Mouse (Mus musculus) midbrain, embryonic 13.5 days (tissue): ENCODE measurements at regions not wholly inside any gene's neighbourhood (a gene's known extent, or its start where the extent isn't known, plus 50 kb on each side); places are given as distances from the start of the nearest gene placed in this dataset.

Experiments used
- ATAC-seq: fragments of 200-750 bp; cut with Nextera tagmentation; 2 replicates; pipeline ENCODE4 v1.8.0; 2017; ENCODE audit warnings: mild to moderate bottlenecking, moderate TSS enrichment, moderate library complexity
- H3K27ac ChIP-seq: fragments of 300-500 bp; sonication (generic); 2 replicates; pipeline ENCODE4 v1.5.1; 2015; ENCODE audit warnings: inconsistent platforms, mild to moderate bottlenecking, moderate library complexity
- H3K27me3 ChIP-seq: fragments of 300-500 bp; sonication (generic); 2 replicates; pipeline ENCODE4 v1.6.1; 2015; ENCODE audit warnings: mild to moderate bottlenecking, inconsistent platforms
- H3K36me3 ChIP-seq: fragments of 300-500 bp; sonication (generic); 2 replicates; pipeline ENCODE4 v1.6.1; 2015; ENCODE audit warnings: mild to moderate bottlenecking, inconsistent platforms
- H3K4me1 ChIP-seq: fragments of 300-500 bp; sonication (generic); replicated peaks from 2 replicates; pipeline ENCODE4 v1.6.1; 2015; ENCODE audit warnings: inconsistent platforms
- H3K4me2 ChIP-seq: fragments of 300-500 bp; sonication (generic); replicated peaks from 2 replicates; pipeline ENCODE4 v1.6.1; 2015; ENCODE audit warnings: moderate library complexity, mild to moderate bottlenecking, inconsistent platforms
- H3K4me3 ChIP-seq: fragments of 300-500 bp; sonication (generic); replicated peaks from 2 replicates; pipeline ENCODE4 v1.5.1; 2015; ENCODE audit warnings: mild to moderate bottlenecking, inconsistent platforms
- H3K9ac ChIP-seq: fragments of 300-500 bp; sonication (generic); replicated peaks from 2 replicates; pipeline ENCODE4 v1.6.1; 2015; ENCODE audit warnings: mild to moderate bottlenecking, inconsistent platforms
- H3K9me3 ChIP-seq: fragments of 300-500 bp; sonication (generic); 2 replicates; pipeline ENCODE4 v1.6.1; 2016; ENCODE audit warnings: mild to moderate bottlenecking, inconsistent platforms
- WGBS: fragments of 180-500 bp; shearing (Covaris S2); methylation state at CpG from one replicate; pipeline ENCODE4 v1.1.7; 2015; 5-methylcytosine and 5-hydroxymethylcytosine counted together

DNA sequence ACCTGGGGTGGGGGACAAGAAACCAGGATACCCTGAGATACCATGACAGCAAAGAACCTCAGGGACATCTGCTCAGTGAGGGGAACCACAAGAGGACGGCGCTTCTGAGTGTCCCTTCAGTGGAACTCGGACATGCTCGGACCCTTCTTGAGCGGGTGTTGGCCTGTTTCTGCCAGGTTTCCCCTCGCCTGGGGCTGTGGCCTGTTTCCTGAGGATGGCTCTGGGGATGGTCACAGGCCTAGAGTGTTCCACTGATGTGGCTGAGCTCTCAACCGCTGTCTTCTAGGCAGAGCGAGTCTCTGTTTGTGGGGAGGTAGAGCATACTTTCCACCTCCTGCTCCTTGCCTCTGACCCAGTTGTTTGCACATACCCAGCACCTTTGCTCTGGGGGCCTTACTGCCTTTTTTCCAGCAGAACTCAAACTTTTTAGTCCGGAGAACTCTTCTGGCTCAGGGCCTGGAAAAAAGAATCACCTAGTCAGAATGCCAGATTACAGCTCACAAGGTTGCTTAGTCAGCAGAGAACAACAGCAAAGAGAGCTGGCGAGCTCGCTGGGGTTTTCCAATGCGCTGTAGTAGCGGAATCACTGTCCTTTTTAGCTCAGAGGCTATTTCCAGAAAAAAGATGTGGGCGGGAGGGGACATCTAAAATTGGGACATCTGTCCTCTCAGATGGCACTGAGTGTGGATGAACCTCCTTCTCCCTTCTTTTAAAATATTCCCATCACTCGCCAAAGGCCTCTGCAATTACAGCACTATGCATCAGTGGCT is 65.3 kb downstream of the Med10 start:
- H3K9ac ChIP-seq, result no peak overlapping the region

DNA sequence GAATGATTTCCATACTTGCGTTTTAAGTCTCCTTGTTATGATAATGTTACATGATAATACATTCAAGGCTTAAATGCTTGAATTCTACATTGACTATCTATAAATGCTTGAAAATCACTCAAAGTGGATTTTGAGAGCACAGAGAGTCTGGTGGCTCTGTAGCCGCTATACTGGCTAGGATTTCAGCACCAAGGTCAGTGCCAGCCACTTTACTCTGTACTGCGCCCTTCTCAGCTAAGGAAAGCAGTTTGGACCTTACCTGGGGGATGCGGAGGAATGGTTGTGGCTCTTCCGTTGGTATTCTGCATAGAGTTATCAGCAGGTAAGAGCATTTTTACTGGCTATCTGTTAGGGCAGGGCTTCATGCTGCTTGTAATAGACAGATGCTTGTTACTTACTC is 94.3 kb downstream of the Med10 start:
- H3K9me3 ChIP-seq, result no peaks in the 10 kb centered on the region
- 27% methylated on average over 5 of the region's 5 CpGs for WGBS
- H3K4me1 ChIP-seq, result no peaks in the 10 kb centered on the region
- no peak overlapping the region for H3K4me2 ChIP-seq
- H3K36me3 ChIP-seq, result no peaks in the 10 kb centered on the region
- ATAC-seq, result no peak
- no peaks in the 10 kb centered on the region for H3K27me3 ChIP-seq
- no peak overlapping the region for H3K27ac ChIP-seq
- H3K9ac ChIP-seq, result no peak overlapping the region
- H3K4me3 ChIP-seq, result no peak overlapping the region

More for the DNA sequence above, 65.3 kb downstream of the Med10 start:
- Histone ChIP-seq H3K36me3 (no peaks in the 10 kb centered on the region), H3K4me1 (no peaks in the 10 kb centered on the region), H3K9me3 (no peaks in the 10 kb centered on the region), H3K27me3 (no peaks in the 10 kb centered on the region), H3K27ac (no peak overlapping the region), H3K4me3 (no peak overlapping the region), H3K4me2 (no peak overlapping the region)
- no peak for ATAC-seq
- 88% methylated on average over 15 of the region's 15 CpGs for WGBS

DNA sequence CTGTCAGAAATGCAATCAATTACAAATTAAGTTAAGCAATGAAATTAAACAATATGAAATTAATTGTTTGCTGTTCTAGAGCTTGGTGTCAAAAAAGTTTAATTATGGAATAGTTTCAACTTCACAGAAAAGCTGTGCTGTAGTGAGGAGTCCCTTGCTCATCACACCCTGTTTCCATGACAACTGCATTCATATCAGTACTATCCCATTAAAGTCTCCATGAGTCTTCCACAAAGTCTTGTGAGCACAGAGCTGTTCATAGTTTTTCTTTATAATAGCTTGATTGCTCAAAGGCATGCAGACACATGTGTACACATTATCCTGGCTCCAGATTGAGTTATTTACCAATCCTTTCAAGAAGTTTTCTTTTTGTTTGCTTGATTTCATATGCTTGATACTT is 98.9 kb downstream of the Med10 start:
- Histone ChIP-seq H3K36me3 (no peaks in the 10 kb centered on the region), H3K9ac (no peak overlapping the region), H3K9me3 (no peaks in the 10 kb centered on the region), H3K27ac (no peak overlapping the region), H3K4me1 (no peaks in the 10 kb centered on the region), H3K27me3 (no peaks in the 10 kb centered on the region), H3K4me3 (no peak overlapping the region), H3K4me2 (no peak overlapping the region)
- no peak for ATAC-seq

DNA sequence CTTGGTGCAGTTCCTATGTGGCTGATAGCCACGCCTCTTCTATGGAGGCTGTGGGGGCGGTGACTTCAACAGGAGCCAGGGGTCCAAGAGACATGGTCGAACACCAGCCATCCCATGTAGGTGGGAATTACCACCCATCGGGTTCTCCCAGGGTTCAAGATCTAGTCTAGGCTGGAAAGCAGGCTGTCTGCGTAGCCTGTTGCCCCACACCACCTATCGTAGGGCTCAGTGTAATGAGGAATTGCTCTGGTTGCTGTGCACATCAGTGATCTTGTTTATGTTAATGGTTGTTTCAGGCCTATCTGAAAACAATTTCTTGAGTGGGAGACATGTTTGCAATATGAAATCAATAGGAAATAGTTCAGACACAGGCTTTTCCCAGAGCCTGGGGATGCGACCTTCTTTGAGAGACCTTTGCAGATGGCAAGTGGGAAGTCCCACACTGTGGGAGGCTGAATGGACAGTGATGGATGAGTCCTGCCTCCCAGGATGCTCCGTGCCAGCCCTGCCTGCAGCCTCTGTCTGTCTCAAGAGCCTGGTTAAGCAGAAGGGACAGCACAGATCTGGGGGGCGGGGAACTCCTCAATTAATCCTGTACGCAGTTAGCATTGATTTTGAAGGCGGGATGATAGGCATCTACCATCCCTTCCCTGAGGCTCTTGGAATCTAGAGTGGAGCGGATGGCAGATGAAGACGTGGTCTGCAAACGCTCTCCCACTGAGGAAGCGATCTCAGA is 104.8 kb downstream of the Med10 start:
- no peaks in the 10 kb centered on the region for H3K27me3 ChIP-seq
- no peaks in the 10 kb centered on the region for H3K36me3 ChIP-seq
- WGBS, result 73% methylated on average over 15 of the region's 15 CpGs
- H3K4me3 ChIP-seq, result no peak overlapping the region
- no peaks in the 10 kb centered on the region for H3K4me1 ChIP-seq
- no peak overlapping the region for H3K4me2 ChIP-seq
- H3K9ac ChIP-seq, result no peak overlapping the region
- ATAC-seq, result no peak
- no peak overlapping the region for H3K27ac ChIP-seq
- no peaks in the 10 kb centered on the region for H3K9me3 ChIP-seq

DNA sequence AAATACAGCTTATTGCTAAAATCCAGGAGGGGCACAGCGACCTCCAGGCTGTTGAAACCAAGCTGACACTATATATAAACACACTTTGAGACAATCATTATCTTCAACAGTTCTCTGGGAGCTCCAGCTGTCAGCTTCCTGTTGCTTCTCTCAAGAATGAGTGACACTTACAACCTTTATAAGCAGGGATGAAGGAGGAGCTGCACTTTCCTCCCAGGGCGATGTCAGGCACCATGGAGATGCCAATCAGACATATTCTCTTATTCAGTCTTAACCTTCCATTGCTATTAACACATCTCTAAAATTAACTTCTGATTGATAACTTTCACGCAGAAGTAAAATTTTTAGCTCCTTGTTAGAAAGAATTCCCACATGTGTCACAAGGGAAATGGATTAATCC is 113.6 kb downstream of the Med10 start:
- no peak overlapping the region for H3K4me3 ChIP-seq
- no peaks in the 10 kb centered on the region for H3K9me3 ChIP-seq
- H3K4me1 ChIP-seq, result no peaks in the 10 kb centered on the region
- no peaks in the 10 kb centered on the region for H3K27me3 ChIP-seq
- no peak overlapping the region for H3K27ac ChIP-seq
- ATAC-seq, result no peak
- WGBS, result 73% methylated on average over 3 of the region's 3 CpGs
- H3K36me3 ChIP-seq, result no peaks in the 10 kb centered on the region
- no peak overlapping the region for H3K9ac ChIP-seq
- H3K4me2 ChIP-seq, result no peak overlapping the region

DNA sequence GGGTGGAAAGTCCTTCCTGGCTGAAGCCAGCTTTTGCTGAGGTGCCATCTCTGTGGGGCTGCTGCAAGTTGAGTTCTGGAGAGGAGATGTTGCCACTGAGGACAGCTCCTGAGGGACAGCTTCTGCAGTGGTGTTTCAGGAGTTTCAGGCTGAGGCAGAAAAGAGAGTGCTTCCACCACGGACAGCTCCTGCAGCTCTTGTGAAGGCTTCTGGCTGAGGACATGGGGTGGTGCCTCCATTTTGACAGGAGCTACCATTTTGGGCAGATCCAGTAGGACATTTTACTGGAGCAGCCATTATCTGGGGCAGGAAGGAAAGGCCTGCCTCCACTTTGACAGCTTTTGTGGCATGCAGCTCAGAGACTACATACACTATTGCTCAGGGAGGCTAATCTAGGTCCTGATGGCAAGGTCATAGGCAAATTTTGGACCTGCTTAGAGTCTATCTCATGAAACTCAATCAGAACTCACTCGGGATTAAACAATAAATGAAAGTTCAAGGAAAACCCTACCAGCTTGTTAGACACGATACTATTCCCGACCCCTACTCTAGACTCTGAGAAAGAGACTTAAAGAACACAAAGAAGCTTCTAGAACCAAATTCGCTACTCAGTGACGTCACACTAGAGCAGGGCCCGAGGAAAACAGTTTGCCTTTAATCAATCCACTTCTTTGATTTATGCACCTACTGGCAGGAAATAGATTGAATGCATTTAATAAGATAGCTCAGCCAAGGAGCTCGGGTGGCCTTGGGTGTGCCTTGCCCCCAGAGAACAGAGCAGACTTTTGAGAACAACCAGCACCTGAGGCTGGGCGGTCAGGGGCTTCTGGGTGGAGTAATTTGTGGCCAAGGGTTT is 130.7 kb downstream of the Med10 start:
- Histone ChIP-seq H3K27ac (peak overlapping the region; percentile 86), H3K9ac (no peak overlapping the region), H3K27me3 (peaks cover 16% of the 10 kb centered on the region), H3K4me2 (peak overlapping the region; percentile 47), H3K36me3 (no peaks in the 10 kb centered on the region), H3K4me3 (peak overlapping the region; percentile 19; the same call in 1 of the 2 replicates), H3K9me3 (no peaks in the 10 kb centered on the region), H3K4me1 (peaks cover 21% of the 10 kb centered on the region)
- peak; percentile 5; the same call in 1 of the 2 replicates for ATAC-seq
- 43% methylated on average over 9 of the region's 9 CpGs for WGBS

DNA sequence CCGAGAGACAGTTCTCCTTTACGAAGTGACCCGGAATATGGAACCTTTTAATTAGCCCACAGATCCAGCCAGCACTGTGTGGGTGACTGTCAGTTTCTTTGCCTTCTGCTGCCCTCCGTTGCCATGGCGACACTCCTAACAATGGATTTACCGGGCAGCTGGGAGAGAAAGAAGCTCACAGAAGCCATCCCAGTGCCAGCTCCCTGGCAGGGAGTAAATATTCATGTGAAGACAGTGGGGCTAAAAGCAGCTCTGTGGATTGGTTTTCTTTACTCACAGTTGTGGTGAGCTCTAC is 131.3 kb downstream of the Med10 start:
- WGBS, result 8% methylated on average over 6 of the region's 6 CpGs
- Histone ChIP-seq H3K9ac (no peak overlapping the region; the same call in 1 of the 2 replicates), H3K9me3 (no peaks in the 10 kb centered on the region), H3K27me3 (peaks cover 16% of the 10 kb centered on the region), H3K4me2 (peak overlapping the region; percentile 47), H3K4me1 (peaks cover 21% of the 10 kb centered on the region), H3K4me3 (peak overlapping the region; percentile 19; the same call in 1 of the 2 replicates), H3K36me3 (no peaks in the 10 kb centered on the region), H3K27ac (peak overlapping the region; percentile 86)
- peak; percentile 96 for ATAC-seq

DNA sequence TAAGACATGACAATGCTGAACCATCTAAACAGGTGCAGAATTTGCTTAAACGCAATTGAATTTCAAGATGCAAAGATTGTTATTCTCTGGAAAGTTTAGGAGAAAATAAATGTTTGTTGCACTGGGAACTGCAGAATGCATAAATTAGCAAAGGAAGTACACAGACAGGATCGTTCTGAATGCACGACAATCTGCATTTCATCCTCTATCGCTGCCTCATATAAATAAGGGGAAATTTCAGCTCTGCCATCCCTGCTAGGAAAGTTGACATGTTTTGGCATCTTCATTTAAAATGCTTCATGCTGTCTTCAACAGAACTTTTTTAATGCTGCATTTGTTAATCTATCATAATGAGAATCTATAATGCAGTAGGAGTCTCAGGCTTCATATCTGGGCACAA is 137.6 kb downstream of the Med10 start:
- Histone ChIP-seq H3K4me1 (peaks cover 10% of the 10 kb centered on the region), H3K27me3 (no peaks in the 10 kb centered on the region), H3K4me3 (no peak overlapping the region), H3K9ac (no peak overlapping the region), H3K9me3 (no peaks in the 10 kb centered on the region), H3K4me2 (no peak overlapping the region), H3K27ac (no peak overlapping the region), H3K36me3 (no peaks in the 10 kb centered on the region)
- 93% methylated on average over 4 of the region's 4 CpGs for WGBS
- ATAC-seq, result no peak

DNA sequence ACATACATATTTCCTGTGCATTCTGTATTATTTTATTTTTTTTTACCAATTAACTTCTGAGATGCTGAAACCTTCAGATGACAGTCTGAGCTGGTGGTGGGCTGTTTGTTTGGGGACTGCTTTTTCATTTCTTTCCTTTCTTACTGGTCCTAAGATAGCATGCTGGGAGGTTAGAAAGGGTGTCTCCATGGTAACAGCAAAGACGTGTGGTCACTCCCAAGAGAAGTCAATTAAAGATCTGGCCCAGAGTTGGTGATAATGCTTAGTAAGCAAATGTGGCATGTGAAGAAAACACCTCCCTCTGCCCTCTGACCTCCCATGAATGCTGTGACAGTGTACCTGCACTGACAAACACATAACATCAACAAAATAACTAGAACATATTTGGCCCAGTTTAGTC is 142.5 kb downstream of the Med10 start:
- Histone ChIP-seq H3K36me3 (no peaks in the 10 kb centered on the region), H3K4me2 (no peak overlapping the region), H3K4me3 (no peak overlapping the region), H3K9ac (no peak overlapping the region), H3K27me3 (no peaks in the 10 kb centered on the region), H3K4me1 (peaks cover 20% of the 10 kb centered on the region), H3K9me3 (no peaks in the 10 kb centered on the region), H3K27ac (no peak overlapping the region)
- WGBS, result 0% methylated on average over 1 of the region's 1 CpGs
- no peak for ATAC-seq

DNA sequence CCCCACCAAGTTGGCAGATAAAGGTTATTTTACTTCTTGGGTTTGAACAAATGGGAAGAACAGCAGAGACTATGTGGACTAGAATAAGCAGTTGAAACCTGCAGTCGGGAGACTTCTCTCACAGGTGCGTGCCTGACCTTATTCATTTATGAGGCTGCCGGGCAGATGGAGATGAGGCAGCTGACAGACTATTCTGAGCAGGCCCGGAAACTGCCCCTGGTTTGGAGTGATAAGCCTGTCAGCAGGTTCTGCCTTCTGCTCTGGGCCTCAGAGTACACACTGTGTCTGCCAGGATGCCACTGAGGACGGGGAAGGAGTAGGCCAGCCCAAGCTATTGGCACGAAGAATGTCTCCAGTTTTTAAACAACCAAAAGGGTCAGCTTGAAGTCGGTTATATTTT is 144.4 kb downstream of the Med10 start:
- peak; percentile 62; the same call in 1 of the 2 replicates for ATAC-seq
- WGBS, result 68% methylated on average over 7 of the region's 7 CpGs
- H3K4me2 ChIP-seq, result no peak overlapping the region
- H3K27me3 ChIP-seq, result no peaks in the 10 kb centered on the region
- no peak overlapping the region for H3K4me3 ChIP-seq
- no peak overlapping the region; the same call in 1 of the 2 replicates for H3K27ac ChIP-seq
- H3K9me3 ChIP-seq, result 0 out of 2 replicates have a peak, but pooled peaks cover 5% of the 10 kb centered on the region
- H3K9ac ChIP-seq, result no peak overlapping the region
- no peaks in the 10 kb centered on the region for H3K36me3 ChIP-seq
- peaks cover 20% of the 10 kb centered on the region for H3K4me1 ChIP-seq

DNA sequence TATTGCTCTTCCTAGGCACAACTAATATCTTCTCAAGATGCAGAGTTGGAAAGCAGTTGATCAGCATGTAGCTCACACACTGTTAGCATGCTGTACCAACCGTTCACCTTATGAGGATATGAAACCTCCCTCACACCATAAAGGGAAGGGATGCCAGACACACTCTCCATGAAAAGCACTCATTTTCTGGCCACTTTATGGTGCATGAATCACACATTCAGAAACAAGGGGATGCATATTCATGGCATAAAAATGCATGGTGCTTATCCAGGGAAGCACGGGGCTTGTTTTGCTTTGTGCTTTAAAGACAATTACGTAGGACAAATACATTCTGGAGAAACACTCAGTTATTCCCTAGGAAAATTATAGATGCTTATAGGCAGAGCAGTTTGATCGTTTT is 149.9 kb downstream of the Med10 start:
- H3K27ac ChIP-seq, result no peak overlapping the region
- no peak overlapping the region for H3K4me3 ChIP-seq
- H3K4me1 ChIP-seq, result no peaks in the 10 kb centered on the region
- H3K4me2 ChIP-seq, result no peak overlapping the region
- no peaks in the 10 kb centered on the region for H3K27me3 ChIP-seq
- H3K9me3 ChIP-seq, result 0 out of 2 replicates have a peak, but pooled peaks cover 5% of the 10 kb centered on the region
- no peak overlapping the region for H3K9ac ChIP-seq
- 86% methylated on average over 4 of the region's 4 CpGs for WGBS
- no peaks in the 10 kb centered on the region for H3K36me3 ChIP-seq
- ATAC-seq, result no peak

DNA sequence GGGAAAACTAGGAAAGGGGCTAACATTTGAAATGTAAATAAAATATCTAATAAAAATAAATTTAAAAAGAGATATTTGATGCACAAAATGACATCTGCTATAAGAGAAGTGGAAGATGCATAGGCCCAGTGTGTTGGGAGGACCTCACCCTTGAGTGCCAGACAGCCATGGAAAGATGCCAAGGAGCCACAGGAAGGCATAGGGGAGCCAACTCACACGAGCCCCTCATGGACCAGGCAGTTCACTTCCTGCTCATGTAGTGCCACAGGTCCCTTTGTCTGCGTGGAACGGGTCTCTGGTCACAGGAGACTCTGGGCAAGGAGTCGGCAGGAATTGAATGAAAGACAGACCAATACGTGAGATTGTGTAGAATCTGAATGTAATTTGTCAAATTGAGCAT is 152.0 kb downstream of the Med10 start:
- Histone ChIP-seq H3K4me2 (no peak overlapping the region), H3K4me1 (no peaks in the 10 kb centered on the region), H3K9me3 (0 out of 2 replicates have a peak, but pooled peaks cover 5% of the 10 kb centered on the region), H3K27ac (no peak overlapping the region), H3K4me3 (no peak overlapping the region), H3K36me3 (no peaks in the 10 kb centered on the region), H3K9ac (no peak overlapping the region), H3K27me3 (no peaks in the 10 kb centered on the region)
- no peak for ATAC-seq
- WGBS, result 86% methylated on average over 5 of the region's 5 CpGs
